Mouse (Mus musculus): ENCODE data around the gene Hist2h2be.
"Not testable (repeated sequence)": the region's sequence is repeated elsewhere in the genome, so short reads cannot be mapped to it uniquely, and the experiment has no call there.

The Hist2h2be gene

DNA sequence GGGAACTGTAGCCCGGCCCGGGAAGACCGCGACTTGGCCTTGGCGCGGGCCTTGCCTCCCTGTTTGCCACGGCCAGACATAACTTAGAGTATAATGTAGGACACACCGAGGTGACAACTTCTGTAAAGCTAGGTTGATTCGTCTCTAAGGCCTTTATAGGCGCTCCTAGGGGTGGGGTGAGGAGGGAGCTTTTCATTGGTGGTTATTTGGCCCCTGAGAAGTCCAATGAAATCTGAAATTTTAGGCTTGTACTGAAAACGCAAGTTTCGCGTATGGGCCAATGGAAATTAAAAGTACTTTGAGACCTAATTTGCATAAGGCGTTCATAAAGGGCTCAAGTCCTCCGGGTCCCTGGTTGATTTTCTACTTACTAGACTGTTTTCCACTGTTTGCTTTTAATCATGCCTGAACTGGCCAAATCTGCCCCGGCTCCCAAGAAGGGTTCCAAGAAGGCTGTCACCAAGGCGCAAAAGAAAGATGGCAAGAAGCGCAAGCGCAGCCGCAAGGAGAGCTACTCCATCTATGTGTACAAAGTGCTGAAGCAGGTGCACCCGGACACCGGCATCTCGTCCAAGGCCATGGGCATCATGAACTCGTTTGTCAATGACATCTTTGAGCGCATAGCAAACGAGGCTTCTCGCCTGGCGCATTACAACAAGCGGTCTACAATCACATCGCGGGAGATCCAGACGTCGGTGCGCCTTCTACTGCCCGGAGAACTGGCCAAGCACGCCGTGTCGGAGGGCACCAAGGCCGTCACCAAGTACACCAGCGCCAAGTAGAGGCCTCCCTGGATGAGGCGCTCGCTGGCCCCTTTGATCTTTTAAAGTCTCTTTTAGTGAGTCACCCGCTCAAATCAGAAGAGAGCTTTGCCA lies at the start of gene Hist2h2be, which contains the start of gene Hist2h2ac:
Hist2h2be (plus strand) TSS at position 355 of the 875 bp plus-strand sequence.
Hist2h2ac (minus strand) TSS at position 116 of the 875 bp plus-strand sequence.
- peak; percentile 78 to 87 for DNase-seq (ENCODE audit: low spot score in 2 of 2)

DNA sequence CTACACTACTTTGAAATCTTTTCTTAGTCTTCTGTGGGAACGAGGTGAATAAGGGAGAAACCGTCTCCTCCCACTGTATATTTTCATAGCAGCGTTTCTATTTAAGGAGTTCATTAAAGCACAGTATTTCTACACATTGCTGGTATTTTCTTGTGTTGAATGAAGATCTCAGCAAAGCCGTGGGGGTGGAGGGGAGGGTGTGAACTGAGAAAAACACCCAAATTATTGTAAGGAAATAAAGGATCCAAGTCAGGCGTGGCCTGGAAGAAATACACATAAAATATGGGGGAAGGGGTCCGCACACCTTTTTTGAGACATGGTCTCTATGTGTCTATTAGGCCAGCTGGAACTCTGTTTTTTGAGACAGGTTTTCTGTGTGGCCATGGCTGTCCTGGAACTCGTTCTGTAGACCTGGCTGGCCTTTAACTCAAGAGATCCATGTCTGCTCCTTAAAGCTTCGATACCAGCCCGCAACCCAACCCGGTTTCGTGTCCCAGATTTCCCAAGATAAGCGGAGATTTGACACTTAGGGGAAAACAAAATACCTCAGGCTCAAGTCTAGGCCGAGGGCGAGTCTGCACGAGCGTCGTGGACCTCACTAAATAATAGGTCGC lies 49.2 kb upstream of the Hist2h2be start:
- no peak for DNase-seq (ENCODE audit: low spot score in 2 of 2)

GRCm38 (mm10) chr3:96172197-96173178 lies 48.4 kb upstream of the Hist2h2be start, which contains the start of gene Sf3b4:
Sf3b4 (plus strand) TSS chr3:96172332.
- peak; percentile 75 to 82 for DNase-seq (ENCODE audit: low spot score in 2 of 2)

DNA sequence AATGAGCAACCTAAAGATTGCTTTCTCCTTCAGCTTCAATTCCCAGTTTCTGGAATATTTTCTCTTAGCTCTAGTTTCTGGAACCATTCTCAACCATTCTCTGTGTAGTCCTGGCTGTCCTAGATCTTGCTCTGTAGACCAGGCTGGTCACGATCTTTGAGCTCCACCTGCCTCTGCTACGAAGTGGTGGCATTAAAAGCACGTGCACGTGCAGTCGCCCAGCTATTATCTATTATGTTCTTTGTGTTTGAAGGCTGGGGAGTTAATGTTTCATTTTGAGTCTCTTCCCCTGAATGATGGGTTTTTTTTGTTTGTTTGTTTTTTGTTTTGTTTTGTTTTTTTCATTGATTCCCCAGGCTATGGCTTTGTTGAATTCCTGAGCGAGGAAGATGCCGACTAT lies 47.7 kb upstream of the Hist2h2be start:
- DNase-seq (ENCODE audit: low spot score in 2 of 2): no peak

DNA sequence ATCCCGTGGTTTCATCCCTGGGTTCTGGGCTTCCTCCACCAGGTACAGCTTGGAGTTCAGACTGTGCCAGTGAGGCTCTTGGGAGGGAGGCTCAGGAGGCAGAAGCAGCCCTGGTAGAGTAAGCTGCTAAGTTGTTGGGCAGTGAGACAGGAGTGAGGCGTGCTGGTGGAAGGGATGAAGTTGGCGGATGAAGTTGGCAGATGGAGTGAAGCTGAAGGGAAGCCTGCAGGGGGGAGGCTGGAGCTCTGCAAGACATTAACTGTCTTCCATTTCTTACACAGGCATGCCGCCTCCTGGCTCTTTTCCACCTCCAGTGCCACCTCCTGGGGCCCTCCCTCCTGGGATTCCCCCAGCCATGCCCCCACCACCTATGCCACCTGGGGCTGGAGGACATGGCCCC lies 46.9 kb upstream of the Hist2h2be start:
- not testable (repeated sequence) for DNase-seq (ENCODE audit: low spot score in 2 of 2)

DNA sequence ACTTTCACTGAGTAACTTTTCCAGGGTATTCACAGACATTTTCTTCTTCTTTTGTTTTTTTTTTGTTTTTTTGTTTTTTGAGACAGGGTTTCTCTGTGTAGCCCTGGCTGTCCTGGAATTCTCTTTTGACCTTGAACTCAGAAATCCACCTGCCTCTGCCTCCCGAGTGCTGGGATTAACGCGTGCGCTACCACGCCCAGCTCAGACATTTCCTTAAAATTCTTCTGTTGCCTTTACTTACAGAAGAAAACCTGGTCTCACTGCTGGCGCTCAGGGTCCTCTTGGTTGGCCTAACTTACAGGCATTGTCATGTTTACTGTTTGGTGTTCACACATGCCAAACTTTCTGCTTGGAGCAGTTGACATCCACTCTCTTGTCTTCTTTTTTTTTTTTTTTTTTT lies 45.7 kb upstream of the Hist2h2be start:
- no peak for DNase-seq (ENCODE audit: low spot score in 2 of 2)

DNA sequence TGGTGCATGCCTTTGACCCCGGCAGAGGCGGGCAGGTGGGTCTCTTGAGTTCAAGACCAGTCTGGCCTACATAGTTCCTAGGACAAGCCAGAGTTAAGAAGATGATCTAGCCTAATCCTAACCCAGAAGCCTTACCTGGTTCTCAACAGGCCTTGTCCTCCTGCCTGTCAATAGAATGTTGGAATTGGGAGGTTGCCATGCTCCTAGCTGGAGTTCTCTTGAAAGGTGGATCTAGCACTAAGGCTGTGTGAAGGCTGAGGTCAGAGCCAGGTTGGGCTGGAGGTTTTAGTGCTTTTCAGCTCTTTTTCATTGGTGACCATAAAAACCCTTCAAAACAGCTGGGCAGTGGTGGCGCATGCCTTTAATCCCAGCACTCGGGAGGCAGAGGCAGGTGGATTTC lies 42.5 kb upstream of the Hist2h2be start:
- DNase-seq (ENCODE audit: low spot score in 2 of 2): no peak

GRCm38 (mm10) chr3:96178902-96179301 lies 42.0 kb upstream of the Hist2h2be start:
- no peak for DNase-seq (ENCODE audit: low spot score in 2 of 2)

GRCm38 (mm10) chr3:96179531-96179930 lies 41.4 kb upstream of the Hist2h2be start:
- DNase-seq (ENCODE audit: low spot score in 2 of 2): no peak

- peak in 1 of 2 experiments; percentile 63 for DNase-seq (ENCODE audit: low spot score in 2 of 2)
Measured at GRCm38 (mm10) chr3:96180727-96181477, 40.0 kb upstream of the Hist2h2be start, which contains the start of gene Sv2a. Sv2a (plus strand) TSS chr3:96181151.

GRCm38 (mm10) chr3:96181510-96182381 lies 39.2 kb upstream of the Hist2h2be start:
- DNase-seq (ENCODE audit: low spot score in 2 of 2): no peak

DNA sequence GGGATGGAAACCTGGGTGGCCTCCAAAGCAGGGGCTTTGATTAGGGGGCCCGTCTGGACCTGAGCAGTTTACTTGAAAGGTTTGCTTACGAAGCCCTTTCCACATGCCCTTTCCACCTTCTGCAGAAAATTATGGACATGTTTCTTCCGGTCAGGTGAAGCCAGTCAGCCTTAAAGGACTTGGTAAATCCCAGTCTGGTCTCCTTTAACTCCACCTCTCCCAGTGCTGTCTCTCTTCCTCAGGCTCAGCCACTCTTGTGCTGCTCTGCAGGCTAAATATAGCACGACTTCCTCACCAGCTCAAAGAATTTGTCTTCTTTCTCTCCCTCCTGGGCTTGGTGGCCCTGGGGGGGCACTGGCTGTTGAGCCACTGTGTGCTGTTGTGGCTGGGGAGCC lies 38.5 kb upstream of the Hist2h2be start:
- DNase-seq (ENCODE audit: low spot score in 2 of 2): no peak

- DNase-seq (ENCODE audit: low spot score in 2 of 2): no peak
Measured at GRCm38 (mm10) chr3:96192977-96193376, 27.9 kb upstream of the Hist2h2be start.

- no peak for DNase-seq (ENCODE audit: low spot score in 2 of 2)
Measured at GRCm38 (mm10) chr3:96194966-96195365, 26.0 kb upstream of the Hist2h2be start.

- no peak for DNase-seq (ENCODE audit: low spot score in 2 of 2)
Measured at GRCm38 (mm10) chr3:96195616-96196313, 25.2 kb upstream of the Hist2h2be start.

- no peak for DNase-seq (ENCODE audit: low spot score in 2 of 2)
Measured at GRCm38 (mm10) chr3:96196437-96197128, 24.3 kb upstream of the Hist2h2be start.

DNA sequence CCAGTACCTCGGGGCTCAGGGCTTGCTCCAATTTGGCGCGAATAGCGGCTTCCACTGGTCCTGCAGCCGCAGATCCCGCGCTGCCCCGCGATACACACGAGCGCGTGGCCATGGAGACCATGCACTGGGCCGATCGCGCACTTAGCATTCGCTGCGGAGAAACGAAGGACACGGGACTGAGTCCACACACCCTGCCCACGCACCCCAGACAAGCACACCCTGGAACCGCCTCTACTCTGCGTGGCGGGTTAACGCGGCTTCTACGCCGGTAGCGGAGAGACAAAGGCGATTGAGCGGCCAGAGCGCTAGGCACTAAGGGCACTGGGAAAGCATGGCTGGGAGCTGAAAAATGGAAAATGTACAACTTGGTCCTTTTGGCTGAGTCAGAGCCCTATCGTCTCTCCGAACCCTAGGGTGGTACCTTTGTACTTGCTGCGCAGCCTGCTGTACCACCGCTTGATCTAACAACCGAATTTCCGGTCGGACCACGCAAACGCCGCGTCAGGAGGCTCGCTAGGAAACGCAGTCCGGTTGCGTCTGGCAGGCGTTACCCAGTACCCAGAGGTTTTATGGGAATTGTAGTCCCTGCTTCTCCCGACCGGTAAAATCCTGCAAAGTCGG lies 23.7 kb upstream of the Hist2h2be start:
- peak; percentile 92 to 94 for DNase-seq (ENCODE audit: low spot score in 2 of 2)

DNA sequence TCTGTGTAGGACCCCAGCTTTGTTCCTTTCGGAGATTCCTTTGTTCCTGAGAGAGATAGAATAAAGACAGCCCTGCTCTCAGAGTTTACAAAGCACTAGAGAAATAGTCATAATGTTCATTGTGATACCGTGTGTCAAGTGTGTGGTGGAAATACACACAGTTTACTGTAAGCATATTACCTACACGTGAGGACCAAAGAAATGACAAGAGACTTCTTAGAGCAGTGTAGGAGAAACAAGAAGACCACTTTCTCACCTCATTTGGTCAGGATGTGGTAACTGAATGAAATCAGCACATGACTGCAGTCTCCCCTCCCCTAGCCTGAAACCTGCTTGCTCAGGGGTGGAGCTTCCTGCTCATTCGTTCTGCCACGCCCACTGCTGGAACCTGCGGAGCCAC lies 22.7 kb upstream of the Hist2h2be start:
- DNase-seq (ENCODE audit: low spot score in 2 of 2): no peak

Data from right cerebral cortex, postnatal 36 days (tissue).